9 mouse cellular contexts compared by ENCODE assay signal in the genomic region with DNA sequence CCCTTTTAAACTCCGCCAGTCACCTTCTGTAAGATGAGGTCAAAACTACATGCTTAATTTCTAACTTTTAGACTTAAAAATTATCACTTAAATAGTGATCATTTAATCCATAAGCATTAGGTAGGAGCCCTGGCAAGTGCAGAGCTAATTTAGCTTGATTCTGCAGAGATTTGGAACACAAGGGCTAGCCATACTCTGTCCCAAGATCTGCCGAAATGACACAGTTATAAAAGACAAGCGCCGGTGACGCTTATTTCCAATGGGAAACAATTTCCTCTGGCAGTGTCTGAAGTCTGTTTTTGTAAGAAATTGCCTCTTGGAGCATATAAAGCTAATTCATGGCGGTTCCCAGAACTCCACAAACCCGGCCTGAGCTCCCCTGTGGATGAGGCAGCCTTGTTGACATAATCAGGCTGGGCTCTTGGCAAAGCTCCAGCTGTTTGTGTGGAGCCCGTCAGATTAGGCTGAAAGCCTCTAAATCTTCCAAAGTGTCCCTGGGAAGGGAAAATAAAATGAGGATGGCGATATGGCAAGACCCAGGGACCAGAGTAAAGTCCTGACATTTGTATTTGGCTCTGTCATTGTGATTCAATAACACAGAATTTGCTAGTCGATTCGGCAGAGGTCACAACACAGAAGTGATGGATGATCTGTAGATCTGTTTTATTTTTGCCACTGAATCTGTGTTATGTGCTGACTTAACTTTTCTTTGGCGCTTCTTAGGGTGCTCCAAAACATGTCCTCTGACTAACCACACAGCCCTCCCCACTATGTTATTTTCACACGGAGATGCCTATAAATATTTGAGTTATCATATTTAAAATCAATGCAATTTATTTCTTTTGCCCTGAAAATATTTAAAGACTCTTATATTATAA.
DNase-seq lines count a peak whose midpoint lies in the region.
"Had no signal": no experiment of that assay in that cellular context is flagged by ENCODE, and none has a peak within 500 bp of the region (broad histone marks: within the 10 kb centered on the region; RNA-seq: fewer than 3 reads in every experiment).

No protein-coding gene starts in this region.

- no peaks in the 10 kb centered on the region for H3K9me3 ChIP-seq in hindbrain, embryonic 10.5 days

- 54% methylated on average over 13 of the region's 13 CpGs for WGBS in hindbrain, embryonic 10.5 days

- no peak overlapping the region for H3K27ac ChIP-seq in hindbrain, embryonic 10.5 days

- no peak overlapping the region for H3K4me3 ChIP-seq in hindbrain, embryonic 10.5 days
- H3K4me3 ChIP-seq: erythroblast, embryonic 14.5 days had no signal

- H3K27me3 ChIP-seq in hindbrain, embryonic 10.5 days (ENCODE audit: insufficient read depth, poor library complexity, severe bottlenecking), result no peaks in the 10 kb centered on the region

- H3K4me1 ChIP-seq in hindbrain, embryonic 10.5 days (replicated peaks), result no peaks in the 10 kb centered on the region

- peak; percentile 62 for DNase-seq in urinary bladder, postnatal 14 days (ENCODE audit: low spot score)
- DNase-seq in urinary bladder, postnatal 10 days (ENCODE audit: low spot score), result no peak
- DNase-seq in forelimb bud, embryonic 11.5 days (ENCODE audit: low read depth, low spot score), result peak; percentile 61
- peak; percentile 21 for DNase-seq in hindbrain, embryonic 10.5 days (ENCODE audit: low spot score)
- peak; percentile 44 to 65 for DNase-seq in layer of hippocampus, adult 8-10 months (ENCODE audit: low spot score in 2 of 2)
- DNase-seq in lung, postnatal 14 days, result peak; percentile 67
- DNase-seq in right cerebral cortex, adult 2 months (ENCODE audit: low spot score in 2 of 2), result peak; percentile 41 to 57
- no peak for DNase-seq in T-cell, adult 2 months (ENCODE audit: low spot score)

- no peaks in the 10 kb centered on the region for H3K36me3 ChIP-seq in hindbrain, embryonic 10.5 days

Comparison
In these comparisons a context has a peak if more than half of its experiments do, and no peak if none do; other contexts are left out.
1. DNase-seq: peak in urinary bladder, postnatal 14 days (single experiment), forelimb bud, embryonic 11.5 days (single experiment), hindbrain, embryonic 10.5 days (single experiment), layer of hippocampus, adult 8-10 months (2 of 2), lung, postnatal 14 days (single experiment) and right cerebral cortex, adult 2 months (2 of 2); none in urinary bladder, postnatal 10 days (single experiment) and T-cell, adult 2 months (single experiment).